8 mouse cellular contexts compared by ENCODE assay signal in the genomic region with DNA sequence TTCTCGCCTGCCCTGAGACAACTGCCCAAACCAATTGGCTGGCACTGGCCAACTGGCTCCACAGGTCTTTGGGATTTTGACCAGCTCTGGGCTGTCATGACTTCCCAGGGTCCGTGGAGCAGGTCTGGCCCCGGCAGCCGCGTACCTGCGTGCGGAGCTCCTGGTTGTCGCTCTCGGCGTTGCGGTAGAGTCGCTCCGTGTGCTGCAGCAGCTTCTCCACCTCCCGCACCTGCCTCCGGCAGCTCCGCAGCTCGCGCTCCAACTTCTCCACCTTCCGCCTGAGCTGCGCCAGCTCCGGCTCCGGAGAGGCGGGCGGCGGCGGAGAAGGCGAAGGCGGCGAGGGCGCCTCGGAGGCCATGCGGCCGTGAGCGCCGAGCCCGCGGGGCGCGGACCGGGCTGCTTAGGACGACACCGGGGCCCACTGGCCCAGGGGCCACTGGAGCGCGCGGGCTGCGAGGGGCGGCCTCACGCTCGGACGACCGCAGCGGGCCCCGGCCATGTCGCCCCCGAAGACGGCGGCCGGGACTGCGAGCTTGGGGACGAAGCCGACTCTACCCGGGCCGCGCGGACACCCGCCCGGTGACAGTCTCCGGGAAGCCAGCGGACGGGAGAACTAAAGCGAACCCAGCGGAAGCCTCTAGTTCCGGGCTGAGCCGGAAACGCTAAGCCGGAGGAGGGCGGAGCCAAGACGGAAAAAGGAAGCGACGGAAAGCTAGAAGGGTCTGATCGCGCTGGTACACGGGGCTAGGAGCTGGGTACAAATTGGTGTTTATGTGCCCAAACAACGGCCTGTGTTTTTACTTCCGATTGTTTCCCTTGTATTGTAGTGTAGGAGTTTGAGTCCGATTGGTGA. TPM values are rescaled to one million over a fixed set of nuclear protein-coding genes. Genes with fewer than 3 reads are reported as not detected.
DNase-seq lines count a peak whose midpoint lies in the region; ATAC-seq lines count a peak whose summit lies in the region.

Gene Aggf1, minus strand, starts transcription at position 652 of the 853 bp plus-strand sequence.

- peak within 1 kb of the TSS; percentile 99 for H3K4me3 ChIP-seq in heart, embryonic 10.5 days
- peak within 1 kb of the TSS; percentile 77 for H3K4me3 ChIP-seq in kidney, embryonic 15.5 days (replicated peaks)

- under 1% methylated on average over 86 of the region's 86 CpGs for WGBS in heart, embryonic 10.5 days
- WGBS in kidney, embryonic 15.5 days = under 1% methylated on average over 86 of the region's 86 CpGs

- no peaks in the 10 kb centered on the region for H3K27me3 ChIP-seq in heart, embryonic 10.5 days (ENCODE audit: insufficient read depth, poor library complexity, severe bottlenecking)
- no peaks in the 10 kb centered on the region for H3K27me3 ChIP-seq in kidney, embryonic 15.5 days

- peaks cover 13% of the 10 kb centered on the region for H3K36me3 ChIP-seq in heart, embryonic 10.5 days
- peaks cover 12% of the 10 kb centered on the region for H3K36me3 ChIP-seq in kidney, embryonic 15.5 days

- peak within 1 kb of the TSS; percentile 75 for H3K9ac ChIP-seq in kidney, embryonic 15.5 days

- peak within 1 kb of the TSS; percentile 94 for H3K27ac ChIP-seq in heart, embryonic 10.5 days
- peak within 1 kb of the TSS; percentile 83 for H3K27ac ChIP-seq in kidney, embryonic 15.5 days

- no peaks in the 10 kb centered on the region for H3K9me3 ChIP-seq in heart, embryonic 10.5 days
- no peaks in the 10 kb centered on the region for H3K9me3 ChIP-seq in kidney, embryonic 15.5 days (replicated peaks)

- peak; percentile 91 for DNase-seq in B cell, adult 2 months
- peak; percentile 98 for DNase-seq in brain, adult 2 months (ENCODE audit: low read depth, low spot score)
- peak; percentile 93 for DNase-seq in heart, embryonic 10.5 days (ENCODE audit: low spot score)
- peak; percentile 91 for DNase-seq in liver
- peak; percentile 89 to 94 for DNase-seq in spleen, postnatal 4 days (ENCODE audit: low spot score in 2 of 2)

- H3K4me2 ChIP-seq in kidney, embryonic 15.5 days = peak within 1 kb of the TSS; percentile 65

- peaks cover 19% of the 10 kb centered on the region for H3K4me1 ChIP-seq in heart, embryonic 10.5 days
- H3K4me1 ChIP-seq in kidney, embryonic 15.5 days = peaks cover 11% of the 10 kb centered on the region

- ATAC-seq in erythroblast, adult 5-6 weeks (replicated peaks; ENCODE audit: low FRiP score, poor library complexity, severe bottlenecking) = peak; percentile 96
- ATAC-seq in kidney, embryonic 15.5 days (replicated peaks; ENCODE audit: low FRiP score) = peak; percentile 99
- ATAC-seq in monocyte, adult 5-6 weeks (replicated peaks; ENCODE audit: insufficient number of reproducible peaks, low FRiP score, low TSS enrichment, poor library complexity, severe bottlenecking) = peak; percentile 95

RNA-seq across cellular contexts. Expression of gene Aggf1, which starts in this region (rescaled TPM):
- total RNA-seq in erythroblast, adult 5-6 weeks (2015; ENCODE audit: low replicate concordance) = 18.2 and 19.8 TPM in 2 replicates
- total RNA-seq in erythroblast, adult 5-6 weeks (2017; ENCODE audit: low replicate concordance) = 18.1 and 20.1 TPM in 2 replicates
- 27.8 and 34.5 TPM in 2 replicates for polyA plus RNA-seq in heart, embryonic 10.5 days (2016; fragmentation: Nextera tagmentation; extraction: Ambion mirVana)
- 35.9 and 37.4 TPM in 2 replicates for polyA plus RNA-seq in kidney, embryonic 15.5 days (2015; fragmentation: Nextera tagmentation; extraction: Ambion mirVana)
- total RNA-seq in monocyte, adult 5-6 weeks (2017) = 54.7 to 66.6 TPM (median 55.3 TPM) in 3 replicates

Comparison
In these comparisons a context has a peak if more than half of its experiments do, and no peak if none do; other contexts are left out.
1. Peak in every context shown above with its lines: DNase-seq, ATAC-seq, H3K4me3 ChIP-seq and H3K27ac ChIP-seq.